Mouse (Mus musculus) retina, postnatal 7 days (tissue): ENCODE results near the gene Snrnp35.

Experiments
- DNase-seq: peaks from one replicate; pipeline ENCODE4 v3.0.0-alpha.2; 2012; ENCODE audit warnings: low read depth, low spot score

The Snrnp35 gene

GRCm38 (mm10) chr5:124538813-124539792, 56.2 kb downstream of the Snrnp35 start:
- DNase-seq: no peak

- DNase-seq: no peak
Measured at GRCm38 (mm10) chr5:124539905-124540304, 57.0 kb downstream of the Snrnp35 start.

- DNase-seq: peak; percentile 95
Measured at GRCm38 (mm10) chr5:124540383-124540786, 57.5 kb downstream of the Snrnp35 start, which contains the start of gene Tmed2. Tmed2 (plus strand) TSS chr5:124540695.
